Mouse (Mus musculus): ENCODE data around the gene Bach2. TPM values are rescaled to one million over a fixed set of nuclear protein-coding genes. Genes with fewer than 3 reads are reported as not detected.

The Bach2 gene
- polyA plus RNA-seq, 1 experiment from 2014 or later, result 1.1 TPM

DNA sequence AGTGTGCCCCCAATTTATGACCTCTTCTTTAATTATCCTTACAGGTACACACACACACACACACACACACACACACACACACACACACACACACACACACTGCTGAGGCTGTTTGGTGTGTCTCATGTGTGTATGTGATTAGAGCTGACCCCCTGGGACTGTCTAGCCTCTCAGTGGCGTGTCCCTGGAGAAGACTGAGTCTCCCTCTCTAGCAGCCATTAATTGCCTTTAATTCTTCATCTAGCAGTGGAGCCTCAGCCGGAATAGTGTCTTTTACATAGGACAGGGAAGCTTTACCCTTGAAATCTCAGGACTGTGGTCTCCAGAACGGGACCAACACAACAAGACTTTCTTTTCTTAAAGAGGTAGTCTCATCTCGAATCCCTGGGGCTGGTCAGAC is 22.3 kb downstream of the Bach2 start:
- H3K4me2 ChIP-seq (replicated peaks; ENCODE audit: low read depth), result no peak overlapping the region
- H3K27me3 ChIP-seq (replicated peaks; ENCODE audit: control insufficient read depth, insufficient read depth, low read length), result no peaks in the 10 kb centered on the region
- H3K27ac ChIP-seq (ENCODE audit: low read depth, low read length), result no peak overlapping the region
- no peaks in the 10 kb centered on the region for H3K36me3 ChIP-seq (ENCODE audit: control insufficient read depth, insufficient read depth)
- no peak overlapping the region for H3K9ac ChIP-seq (ENCODE audit: low read depth, low read length)
- H3K9me3 ChIP-seq (ENCODE audit: control insufficient read depth), result no peaks in the 10 kb centered on the region
- WGBS, result 63% methylated on average over 4 of the region's 4 CpGs
- no peak for ATAC-seq
- H3K4me1 ChIP-seq (replicated peaks; ENCODE audit: control insufficient read depth, insufficient read depth, low read length), result no peaks in the 10 kb centered on the region
- H3K4me3 ChIP-seq (ENCODE audit: low read depth, low read length), result no peak overlapping the region
- no peak for TF ChIP-seq CTCF (IDR thresholded peaks at IDR 0.05; ENCODE audit: low read depth)

DNA sequence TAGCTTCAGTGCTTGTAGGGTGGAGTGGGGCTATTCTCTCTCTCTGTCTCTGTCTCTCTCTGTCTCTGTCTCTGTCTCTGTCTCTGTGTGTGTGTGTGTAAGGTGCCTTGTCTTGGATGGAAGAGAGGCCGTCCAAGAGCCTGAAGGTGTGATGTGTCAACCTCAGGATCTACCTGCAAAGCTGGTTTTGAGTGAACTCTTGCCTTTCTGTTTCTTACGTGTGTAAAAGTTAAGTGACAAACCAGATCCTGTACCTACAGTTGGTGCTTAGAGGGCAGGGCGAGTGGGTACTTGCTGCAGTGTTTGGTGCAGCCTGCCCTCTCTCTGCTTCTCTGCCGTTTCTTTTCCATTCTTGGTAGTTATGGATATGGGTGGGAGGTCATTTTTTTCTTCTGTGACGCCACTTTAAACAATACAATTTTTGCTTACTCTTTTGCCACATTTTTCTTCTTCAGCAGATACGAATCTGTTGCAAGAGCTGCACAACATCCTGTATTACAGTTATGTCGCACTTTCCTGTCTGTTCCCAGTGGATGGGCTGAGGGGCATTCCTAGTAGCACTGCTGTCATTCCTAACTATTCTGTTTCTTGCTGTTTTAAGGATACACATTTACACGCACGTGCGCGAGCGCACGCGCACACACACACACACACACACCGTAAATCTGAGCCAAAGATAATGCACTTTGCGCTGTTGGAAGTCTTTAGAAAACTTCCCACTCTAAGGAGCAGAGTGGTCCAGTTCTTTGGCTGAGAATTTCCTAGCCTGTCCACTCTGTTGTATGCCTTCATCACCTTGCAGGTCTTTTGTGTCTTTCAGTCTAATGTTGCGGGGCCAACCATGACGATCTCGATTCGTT is 24.5 kb downstream of the Bach2 start:
- no peak for ATAC-seq
- H3K9ac ChIP-seq (ENCODE audit: low read depth, low read length), result no peak overlapping the region
- H3K27ac ChIP-seq (ENCODE audit: low read depth, low read length), result no peak overlapping the region
- H3K36me3 ChIP-seq (ENCODE audit: control insufficient read depth, insufficient read depth), result no peaks in the 10 kb centered on the region
- H3K4me1 ChIP-seq (replicated peaks; ENCODE audit: control insufficient read depth, insufficient read depth, low read length), result no peaks in the 10 kb centered on the region
- WGBS, result 78% methylated on average over 20 of the region's 20 CpGs
- 0 out of 2 replicates have a peak overlapping the region, but pooled peaks have one; percentile 6 for H3K4me2 ChIP-seq (replicated peaks; ENCODE audit: low read depth)
- TF ChIP-seq CTCF (IDR thresholded peaks at IDR 0.05; ENCODE audit: low read depth), result no peak
- H3K9me3 ChIP-seq (ENCODE audit: control insufficient read depth), result no peaks in the 10 kb centered on the region
- no peaks in the 10 kb centered on the region for H3K27me3 ChIP-seq (replicated peaks; ENCODE audit: control insufficient read depth, insufficient read depth, low read length)
- no peak overlapping the region for H3K4me3 ChIP-seq (ENCODE audit: low read depth, low read length)

DNA sequence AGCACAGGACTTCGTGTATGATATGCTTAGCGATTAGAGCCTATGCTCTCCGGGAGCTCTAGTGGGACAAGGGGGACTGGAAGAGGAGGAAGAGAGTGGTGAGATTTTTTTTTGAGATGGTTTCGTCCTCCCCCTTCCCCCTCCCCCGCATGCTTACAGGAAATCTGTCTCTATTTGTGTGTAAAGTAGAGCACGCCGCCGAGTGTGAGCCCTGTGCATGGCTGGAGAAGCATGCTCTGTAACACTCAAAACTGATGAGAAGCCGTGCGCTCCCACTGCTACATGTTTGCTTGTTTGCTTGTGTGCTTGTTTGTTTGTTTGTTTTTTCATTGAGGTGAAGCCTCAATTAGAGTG is 25.1 kb downstream of the Bach2 start:
- no peak for ATAC-seq
- Histone ChIP-seq H3K4me3 (ENCODE audit: low read depth, low read length) (no peak overlapping the region), H3K4me2 (replicated peaks; ENCODE audit: low read depth) (0 out of 2 replicates have a peak overlapping the region, but pooled peaks have one; percentile 6), H3K27ac (ENCODE audit: low read depth, low read length) (no peak overlapping the region), H3K27me3 (replicated peaks; ENCODE audit: control insufficient read depth, insufficient read depth, low read length) (no peaks in the 10 kb centered on the region), H3K4me1 (replicated peaks; ENCODE audit: control insufficient read depth, insufficient read depth, low read length) (no peaks in the 10 kb centered on the region), H3K9me3 (ENCODE audit: control insufficient read depth) (no peaks in the 10 kb centered on the region), H3K9ac (ENCODE audit: low read depth, low read length) (no peak overlapping the region), H3K36me3 (ENCODE audit: control insufficient read depth, insufficient read depth) (no peaks in the 10 kb centered on the region)
- TF ChIP-seq CTCF (IDR thresholded peaks at IDR 0.05; ENCODE audit: low read depth), result no peak
- WGBS, result 66% methylated on average over 10 of the region's 10 CpGs

DNA sequence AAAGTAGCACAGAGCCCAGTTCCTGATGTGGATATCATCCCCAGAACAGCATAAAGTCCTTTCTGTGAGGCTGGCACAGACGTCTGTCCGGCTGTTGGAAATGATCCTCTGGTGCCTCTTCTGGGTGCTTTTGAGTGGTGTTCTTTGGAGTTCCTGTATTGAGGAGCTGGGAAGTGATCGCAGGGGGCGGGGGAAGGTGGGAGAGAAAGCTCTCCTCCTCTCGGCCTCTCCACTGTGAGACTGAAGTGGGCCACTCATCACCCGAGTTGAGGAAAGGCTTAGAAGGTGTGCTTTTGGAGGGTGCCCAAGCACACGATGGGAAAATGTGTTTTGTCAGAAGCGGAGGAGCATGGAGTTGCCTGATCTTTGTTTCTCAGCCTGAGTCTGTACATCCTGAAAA is 26.3 kb downstream of the Bach2 start:
- Histone ChIP-seq H3K4me3 (ENCODE audit: low read depth, low read length) (no peak overlapping the region), H3K27me3 (replicated peaks; ENCODE audit: control insufficient read depth, insufficient read depth, low read length) (no peaks in the 10 kb centered on the region), H3K4me2 (replicated peaks; ENCODE audit: low read depth) (no peak overlapping the region), H3K27ac (ENCODE audit: low read depth, low read length) (no peak overlapping the region), H3K9ac (ENCODE audit: low read depth, low read length) (no peak overlapping the region), H3K4me1 (replicated peaks; ENCODE audit: control insufficient read depth, insufficient read depth, low read length) (no peaks in the 10 kb centered on the region), H3K36me3 (ENCODE audit: control insufficient read depth, insufficient read depth) (no peaks in the 10 kb centered on the region), H3K9me3 (ENCODE audit: control insufficient read depth) (no peaks in the 10 kb centered on the region)
- TF ChIP-seq CTCF (IDR thresholded peaks at IDR 0.05; ENCODE audit: low read depth), result no peak
- 72% methylated on average over 8 of the region's 8 CpGs for WGBS
- no peak for ATAC-seq

DNA sequence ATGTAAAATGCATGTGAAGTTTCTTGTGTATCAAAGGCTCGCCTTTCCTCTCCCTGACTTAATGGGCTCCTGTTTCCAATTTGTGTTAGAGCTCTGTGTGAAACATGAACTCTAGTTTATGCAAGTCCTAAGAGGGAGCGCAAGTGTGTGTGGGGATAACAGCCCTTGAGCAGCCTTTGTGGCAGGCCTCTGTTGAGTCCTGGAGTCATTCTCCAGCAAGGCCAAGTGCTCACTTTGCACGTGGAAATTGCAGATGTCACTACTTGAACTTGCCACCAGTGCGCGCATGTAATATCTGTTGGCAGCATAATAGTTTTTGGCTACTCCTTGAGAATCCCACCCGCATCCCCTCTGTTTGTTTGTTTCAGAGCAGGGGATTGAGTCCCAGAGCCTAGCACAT is 28.1 kb downstream of the Bach2 start:
- H3K4me1 ChIP-seq (replicated peaks; ENCODE audit: control insufficient read depth, insufficient read depth, low read length), result no peaks in the 10 kb centered on the region
- WGBS, result 76% methylated on average over 6 of the region's 6 CpGs
- no peak overlapping the region for H3K27ac ChIP-seq (ENCODE audit: low read depth, low read length)
- no peaks in the 10 kb centered on the region for H3K36me3 ChIP-seq (ENCODE audit: control insufficient read depth, insufficient read depth)
- no peak for ATAC-seq
- no peaks in the 10 kb centered on the region for H3K27me3 ChIP-seq (replicated peaks; ENCODE audit: control insufficient read depth, insufficient read depth, low read length)
- H3K4me2 ChIP-seq (replicated peaks; ENCODE audit: low read depth), result no peak overlapping the region
- no peaks in the 10 kb centered on the region for H3K9me3 ChIP-seq (ENCODE audit: control insufficient read depth)
- TF ChIP-seq CTCF (IDR thresholded peaks at IDR 0.05; ENCODE audit: low read depth), result no peak
- no peak overlapping the region for H3K9ac ChIP-seq (ENCODE audit: low read depth, low read length)
- H3K4me3 ChIP-seq (ENCODE audit: low read depth, low read length), result no peak overlapping the region

- no peak for TF ChIP-seq CTCF (IDR thresholded peaks at IDR 0.05; ENCODE audit: low read depth)
- H3K9ac ChIP-seq (ENCODE audit: low read depth, low read length), result no peak overlapping the region
- no peak for ATAC-seq
- WGBS, result 81% methylated on average over 1 of the region's 1 CpGs
- no peak overlapping the region for H3K27ac ChIP-seq (ENCODE audit: low read depth, low read length)
- no peaks in the 10 kb centered on the region for H3K36me3 ChIP-seq (ENCODE audit: control insufficient read depth, insufficient read depth)
- no peaks in the 10 kb centered on the region for H3K9me3 ChIP-seq (ENCODE audit: control insufficient read depth)
- H3K4me2 ChIP-seq (replicated peaks; ENCODE audit: low read depth), result no peak overlapping the region
- H3K27me3 ChIP-seq (replicated peaks; ENCODE audit: control insufficient read depth, insufficient read depth, low read length), result no peaks in the 10 kb centered on the region
- no peaks in the 10 kb centered on the region for H3K4me1 ChIP-seq (replicated peaks; ENCODE audit: control insufficient read depth, insufficient read depth, low read length)
- no peak overlapping the region for H3K4me3 ChIP-seq (ENCODE audit: low read depth, low read length)
These were observed 29.4 kb downstream of the Bach2 start for GRCm38 (mm10) chr4:32268042-32268441.
